Mouse (Mus musculus): ENCODE measurements around the gene Vmn2r80. TPM values are rescaled to one million over a fixed set of nuclear protein-coding genes. Genes with fewer than 3 reads are reported as not detected.

The Vmn2r80 gene
- polyA plus RNA-seq (2014; fragmentation: Illumina TruSeq; extraction: RNeasy Lipid Tissue Mini Kit (QIAGEN cat#74804); ENCODE audit: low read depth, low replicate concordance): not detected

DNA sequence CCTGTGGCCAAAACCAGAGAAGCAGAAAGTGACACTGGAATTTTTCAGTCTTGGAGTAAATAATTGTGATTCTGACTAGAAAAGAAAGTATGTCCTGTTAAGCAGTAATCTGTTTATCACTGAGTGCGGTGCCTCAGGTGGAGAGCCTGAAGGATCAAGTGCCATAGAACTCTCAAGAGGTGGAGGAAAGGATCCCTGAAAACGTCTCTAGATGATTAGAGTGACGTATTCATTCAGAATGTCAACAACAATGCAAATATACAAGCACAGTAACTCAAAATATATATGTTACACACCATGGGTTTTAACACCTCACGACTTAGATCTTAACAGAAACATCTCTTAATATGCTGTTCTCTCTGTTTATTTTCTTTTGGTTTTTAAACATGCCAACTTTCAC lies at the start of gene Vmn2r80:
TSS of gene Vmn2r80 (plus strand) at position 301 of the 400 bp plus-strand sequence.

Other genes starting within 250 kb of the Vmn2r80 start
- gene Olfr1354, start 235.6 kb upstream of the Vmn2r80 start, polyA plus RNA-seq (2014; fragmentation: Illumina TruSeq; extraction: RNeasy Lipid Tissue Mini Kit (QIAGEN cat#74804); ENCODE audit: low read depth, low replicate concordance): not detected
- not detected for gene Olfr8, start 198.1 kb upstream of the Vmn2r80 start, polyA plus RNA-seq (2014; fragmentation: Illumina TruSeq; extraction: RNeasy Lipid Tissue Mini Kit (QIAGEN cat#74804); ENCODE audit: low read depth, low replicate concordance)
- gene Olfr1353, start 185.5 kb upstream of the Vmn2r80 start, polyA plus RNA-seq (2014; fragmentation: Illumina TruSeq; extraction: RNeasy Lipid Tissue Mini Kit (QIAGEN cat#74804); ENCODE audit: low read depth, low replicate concordance): not detected
- not detected for gene Olfr1352, start 167.7 kb upstream of the Vmn2r80 start, polyA plus RNA-seq (2014; fragmentation: Illumina TruSeq; extraction: RNeasy Lipid Tissue Mini Kit (QIAGEN cat#74804); ENCODE audit: low read depth, low replicate concordance)
- not detected for gene Olfr1351, start 136.3 kb upstream of the Vmn2r80 start, polyA plus RNA-seq (2014; fragmentation: Illumina TruSeq; extraction: RNeasy Lipid Tissue Mini Kit (QIAGEN cat#74804); ENCODE audit: low read depth, low replicate concordance)
- not detected for gene Olfr57, start 120.0 kb upstream of the Vmn2r80 start, polyA plus RNA-seq (2014; fragmentation: Illumina TruSeq; extraction: RNeasy Lipid Tissue Mini Kit (QIAGEN cat#74804); ENCODE audit: low read depth, low replicate concordance)
- 19.9 TPM for gene 2610008E11Rik, start 51.2 kb upstream of the Vmn2r80 start, polyA plus RNA-seq (2014; fragmentation: Illumina TruSeq; extraction: RNeasy Lipid Tissue Mini Kit (QIAGEN cat#74804); ENCODE audit: low read depth, low replicate concordance)
- not detected for gene Vmn2r81, start 98.9 kb downstream of the Vmn2r80 start, polyA plus RNA-seq (2014; fragmentation: Illumina TruSeq; extraction: RNeasy Lipid Tissue Mini Kit (QIAGEN cat#74804); ENCODE audit: low read depth, low replicate concordance)
- not detected for gene Vmn2r82, start 207.8 kb downstream of the Vmn2r80 start, polyA plus RNA-seq (2014; fragmentation: Illumina TruSeq; extraction: RNeasy Lipid Tissue Mini Kit (QIAGEN cat#74804); ENCODE audit: low read depth, low replicate concordance)

Data from liver, adult 10 weeks (tissue).